Mouse (Mus musculus): ENCODE data around the gene Aoc3.
"Not testable (repeated sequence)": the region's sequence is repeated elsewhere in the genome, so short reads cannot be mapped to it uniquely, and the experiment has no call there.

Gene Aoc3

DNA sequence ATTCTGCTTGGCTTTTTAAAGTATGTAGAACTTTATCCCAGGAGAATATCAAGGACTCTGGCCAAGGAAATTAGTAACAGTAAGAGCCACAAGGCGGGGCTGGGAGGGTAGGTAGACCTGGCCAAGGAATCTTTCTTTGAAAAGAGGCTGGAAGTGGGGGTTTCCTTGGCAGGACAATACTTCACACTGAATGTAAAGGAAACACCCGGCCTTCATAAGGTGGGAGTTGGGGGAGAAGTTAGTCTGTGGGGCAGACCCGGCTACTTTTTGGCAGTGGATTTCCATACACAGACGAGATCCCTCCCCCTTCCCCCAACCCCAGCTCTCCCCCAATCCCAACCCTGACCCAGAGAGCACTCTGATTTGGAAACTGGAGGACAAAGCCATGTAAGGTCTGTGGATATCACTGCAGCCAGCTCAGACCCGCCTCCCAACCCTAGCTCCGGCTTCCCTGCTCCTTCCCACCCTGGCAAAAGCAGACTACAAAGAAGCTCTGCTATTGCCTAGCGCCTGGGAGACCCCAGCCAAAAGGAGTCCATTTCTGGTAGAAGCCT is at the start of gene Aoc3:
Aoc3 (plus strand) TSS at position 235 of the 554 bp plus-strand sequence.
- DNase-seq (ENCODE audit: low spot score in 2 of 2), result peak in 1 of 2 experiments; percentile 44

DNA sequence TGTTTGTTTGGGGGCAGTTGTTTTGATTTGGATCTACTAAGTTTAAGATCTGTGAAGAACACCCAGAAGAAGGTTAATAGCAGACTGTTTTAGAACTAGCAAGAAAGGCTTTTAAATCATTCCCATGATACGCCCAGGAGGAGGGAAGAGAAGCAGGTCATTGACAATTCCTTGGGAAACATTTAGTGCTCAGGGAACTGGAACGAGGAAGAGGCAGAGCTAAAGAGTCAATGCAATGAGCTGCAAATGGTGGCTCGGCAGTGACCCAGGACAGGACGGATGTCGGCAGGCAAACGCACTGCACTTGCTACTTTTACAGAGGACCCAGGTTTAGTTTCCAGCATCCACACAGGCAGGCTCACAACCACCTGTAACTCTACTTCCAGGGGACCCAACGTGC is 49.6 kb upstream of the Aoc3 start:
- DNase-seq (ENCODE audit: low spot score in 2 of 2), result no peak

DNA sequence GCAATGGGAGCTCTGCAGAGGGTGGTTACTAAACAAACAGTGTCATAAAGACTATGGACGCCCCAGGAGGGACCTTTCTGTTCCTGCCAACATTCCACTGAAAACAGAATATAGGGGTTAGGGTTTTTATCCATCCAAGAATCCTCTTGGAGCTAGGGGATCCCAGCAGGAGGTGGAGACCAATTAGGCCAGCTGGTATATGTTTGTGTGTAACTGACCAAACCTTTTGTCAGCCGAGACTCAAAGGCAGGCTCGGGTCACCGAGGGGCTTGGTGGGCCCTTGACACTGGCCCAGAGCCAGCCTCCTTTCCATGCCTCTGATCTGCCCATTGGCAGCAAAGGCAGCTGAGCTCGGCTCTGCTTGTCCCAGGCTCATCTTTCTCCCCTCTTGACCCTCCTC is 47.5 kb upstream of the Aoc3 start:
- no peak for DNase-seq (ENCODE audit: low spot score in 2 of 2)

- DNase-seq (ENCODE audit: low spot score in 2 of 2), result no peak
Measured at GRCm38 (mm10) chr11:101283805-101284204, 46.6 kb upstream of the Aoc3 start.

GRCm38 (mm10) chr11:101287306-101287705 is 43.1 kb upstream of the Aoc3 start:
- DNase-seq (ENCODE audit: low spot score in 2 of 2), result no peak

DNA sequence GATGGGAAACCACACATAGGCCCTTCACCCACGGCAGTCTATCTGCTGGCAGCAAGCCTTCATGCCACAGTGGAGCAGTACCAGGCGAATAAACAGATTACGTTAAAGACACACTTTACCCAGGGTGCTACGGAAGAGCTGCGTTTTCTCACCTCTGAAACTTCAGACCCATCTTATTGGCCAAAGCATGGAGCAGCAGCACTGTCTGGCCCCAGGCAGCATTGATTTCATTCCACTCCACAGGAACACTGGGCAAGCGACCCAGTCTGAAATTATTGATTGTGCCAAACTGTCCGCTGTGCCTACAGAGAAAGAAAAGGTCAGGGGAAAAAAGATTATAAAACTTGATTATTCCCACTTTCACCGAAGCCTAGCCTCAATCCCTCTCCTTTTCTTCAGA is 39.2 kb upstream of the Aoc3 start:
- DNase-seq (ENCODE audit: low spot score in 2 of 2), result no peak

DNA sequence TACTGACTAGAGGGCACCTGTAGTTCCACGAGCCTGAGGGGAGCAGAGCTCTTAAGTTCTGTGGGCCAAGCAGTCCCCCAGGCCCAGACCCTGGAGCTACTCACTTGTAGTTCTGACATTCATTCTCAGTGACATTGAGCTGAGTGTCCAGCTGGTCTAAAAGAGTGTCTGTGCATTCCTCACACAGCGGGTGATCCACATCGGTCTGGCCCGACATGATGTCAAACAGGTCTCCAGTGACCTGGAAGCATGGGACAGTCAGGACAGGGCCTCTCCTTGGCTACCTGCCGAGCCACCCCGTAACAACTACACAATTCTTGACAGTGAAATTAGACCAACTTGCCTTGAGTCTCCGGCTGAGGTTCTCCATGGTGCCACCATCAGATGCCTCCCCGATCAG is 35.2 kb upstream of the Aoc3 start:
- DNase-seq (ENCODE audit: low spot score in 2 of 2), result no peak

DNA sequence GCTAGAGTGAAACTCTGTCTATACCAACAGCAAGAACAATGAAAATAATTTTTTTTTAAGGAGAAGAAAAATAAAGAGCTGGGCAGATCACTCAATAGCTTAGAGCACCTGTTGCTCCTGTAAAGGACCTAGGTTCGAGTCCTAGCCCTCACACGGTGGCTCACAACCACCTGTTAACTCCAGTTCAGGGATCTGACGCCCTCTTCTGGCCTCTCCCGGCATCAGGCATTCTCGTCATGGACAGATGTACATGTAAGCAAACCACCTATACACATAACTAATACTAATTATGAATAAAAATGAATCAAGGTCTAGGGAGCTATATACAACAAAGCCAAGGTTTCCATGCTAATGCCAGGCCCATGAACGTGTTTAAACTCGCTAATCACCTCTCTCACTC is 29.5 kb upstream of the Aoc3 start:
- no peak for DNase-seq (ENCODE audit: low spot score in 2 of 2)

DNA sequence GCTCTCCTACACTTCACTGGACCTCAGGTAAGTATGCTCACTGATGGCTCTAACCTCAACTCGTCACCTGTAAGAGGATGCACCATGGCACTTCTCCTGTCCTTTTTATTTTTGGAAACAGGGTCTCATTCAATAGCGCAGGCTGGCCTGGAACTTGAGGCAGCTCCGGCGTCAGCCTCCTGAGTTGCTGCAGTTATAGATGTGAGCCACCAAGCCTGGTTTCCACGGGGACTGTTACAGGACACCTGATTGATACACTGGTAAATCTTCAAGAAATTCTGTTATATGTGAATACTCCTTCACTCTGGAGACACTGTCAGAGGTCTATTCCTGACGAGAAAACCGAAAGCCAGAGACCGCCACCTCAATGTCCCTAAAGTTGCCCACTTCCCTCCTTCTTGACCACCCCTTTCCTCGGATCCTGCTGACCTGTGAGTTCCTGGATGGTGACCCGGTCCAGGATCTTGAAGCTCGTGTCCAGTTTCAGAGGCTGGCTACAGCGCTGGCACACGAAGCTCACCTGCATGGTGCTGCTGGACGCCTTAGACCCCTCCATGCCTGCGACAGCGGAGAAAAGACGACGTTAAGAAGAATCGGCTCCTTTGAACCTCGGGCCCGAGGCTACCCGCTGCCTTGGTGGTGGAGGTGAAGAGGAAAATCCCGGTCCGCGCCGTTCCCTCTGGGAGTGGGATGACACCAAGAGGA is 29.0 kb upstream of the Aoc3 start:
- peak in 1 of 2 experiments; percentile 67 for DNase-seq (ENCODE audit: low spot score in 2 of 2)

DNA sequence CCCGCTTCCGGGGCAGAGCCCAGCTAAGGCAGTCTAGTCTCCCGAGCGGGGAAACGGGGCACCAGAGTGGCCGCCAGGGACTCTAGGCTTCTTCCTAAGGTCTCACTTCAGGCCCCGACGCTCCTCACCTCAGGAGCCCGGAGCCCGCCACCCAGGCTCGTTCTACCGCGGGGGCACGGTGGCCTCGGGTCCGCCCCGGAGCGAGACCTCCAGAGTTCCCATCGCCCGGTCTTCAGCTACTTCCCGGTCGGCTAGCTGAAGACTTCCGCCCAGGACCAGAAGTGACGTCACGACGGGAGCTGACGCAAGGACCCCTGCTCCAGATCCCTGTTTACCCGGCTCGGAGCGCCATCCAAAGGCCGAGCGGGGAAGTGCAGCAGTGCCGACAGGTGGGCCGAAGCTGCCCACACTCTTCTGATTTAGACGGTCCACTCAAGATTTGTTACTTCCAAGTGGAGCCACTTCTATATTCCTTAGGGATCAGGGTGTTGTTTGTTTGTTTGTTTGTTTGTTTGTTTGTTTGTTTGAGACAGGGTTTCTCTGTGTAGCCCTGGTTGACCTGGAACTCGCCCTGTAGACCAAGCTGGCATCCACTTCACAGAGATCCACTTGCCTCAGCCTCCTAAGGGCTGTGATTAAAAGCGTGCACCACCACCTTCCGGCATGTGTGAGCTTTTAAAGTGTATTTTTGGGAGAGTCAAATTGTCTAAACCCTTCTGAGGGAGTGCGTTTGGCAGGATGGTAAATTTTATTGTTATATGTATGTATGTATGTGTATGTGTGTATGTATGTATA is 28.2 kb upstream of the Aoc3 start, which contains the start of gene Becn1:
Becn1 (minus strand) TSS at position 283 of the 795 bp plus-strand sequence.
- DNase-seq (ENCODE audit: low spot score in 2 of 2), result peak; percentile 91 to 99

DNA sequence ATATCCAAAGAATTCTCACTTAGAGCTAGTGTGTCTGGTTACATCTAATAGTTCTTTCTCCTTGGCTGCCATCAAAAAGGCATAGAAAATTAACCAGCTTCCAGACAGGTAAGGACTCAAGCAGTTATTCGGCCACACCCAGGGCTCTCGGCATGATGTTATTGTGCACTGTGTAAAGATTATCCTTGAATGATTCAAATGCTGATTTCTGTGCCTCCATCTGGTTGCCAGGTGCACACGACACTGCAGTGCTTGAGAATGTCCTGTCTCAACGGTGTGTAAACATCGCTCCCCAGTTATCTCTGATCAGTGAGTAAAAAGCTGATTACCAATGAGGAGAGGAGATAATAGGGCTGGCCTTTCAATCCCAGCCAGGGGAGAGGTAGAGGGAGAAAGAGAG is 22.7 kb upstream of the Aoc3 start:
- DNase-seq (ENCODE audit: low spot score in 2 of 2), result no peak

GRCm38 (mm10) chr11:101311083-101311482 is 19.3 kb upstream of the Aoc3 start:
- DNase-seq (ENCODE audit: low spot score in 2 of 2), result no peak

GRCm38 (mm10) chr11:101312150-101312549 is 18.3 kb upstream of the Aoc3 start:
- no peak for DNase-seq (ENCODE audit: low spot score in 2 of 2)

DNA sequence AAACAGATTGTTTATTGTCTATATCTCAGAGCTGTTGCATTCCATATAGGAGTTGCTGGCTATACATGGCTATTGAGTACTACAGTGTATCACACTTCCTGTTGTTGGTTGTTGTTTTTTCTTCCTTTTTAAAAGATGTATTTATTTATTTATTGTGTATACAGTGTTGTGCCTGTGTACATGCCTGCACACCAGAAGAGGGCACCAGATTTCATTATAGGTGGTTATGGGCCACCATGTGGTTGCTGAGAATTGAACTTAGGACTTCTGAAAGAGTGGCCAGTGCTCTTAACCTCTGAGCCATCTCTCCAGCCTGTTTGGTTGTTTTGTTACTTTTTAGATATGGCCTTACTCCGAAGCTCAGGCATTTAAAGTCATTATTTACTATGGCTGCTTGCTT is 15.8 kb upstream of the Aoc3 start:
- no peak for DNase-seq (ENCODE audit: low spot score in 2 of 2)

DNA sequence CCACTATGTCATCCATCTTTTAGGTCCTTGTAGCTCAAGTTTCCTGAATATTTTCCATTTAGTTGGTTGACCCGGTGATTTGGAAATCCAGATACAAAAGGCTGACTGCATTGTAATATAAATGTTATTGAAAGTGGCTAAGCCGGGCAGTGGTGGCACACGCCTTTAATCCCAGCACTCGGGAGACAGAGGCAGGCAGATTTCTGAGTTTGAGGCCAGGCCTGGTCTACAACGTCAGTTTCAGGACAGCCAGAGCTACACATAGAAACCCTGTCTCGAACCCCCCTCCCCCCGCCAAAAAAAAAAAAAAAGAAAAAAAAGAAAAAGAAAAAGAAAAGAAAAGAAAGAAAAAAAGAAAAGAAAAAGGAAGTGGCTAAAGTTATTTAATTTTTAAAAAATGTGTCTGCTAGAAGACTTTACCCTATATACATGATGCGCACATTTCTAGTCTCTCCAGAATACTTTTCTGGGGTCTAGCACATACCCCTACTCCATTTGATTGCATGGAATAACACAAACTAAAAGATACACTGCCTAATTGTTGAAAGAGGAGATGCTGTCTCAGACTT is 15.2 kb upstream of the Aoc3 start:
- no peak for DNase-seq (ENCODE audit: low spot score in 2 of 2)

DNA sequence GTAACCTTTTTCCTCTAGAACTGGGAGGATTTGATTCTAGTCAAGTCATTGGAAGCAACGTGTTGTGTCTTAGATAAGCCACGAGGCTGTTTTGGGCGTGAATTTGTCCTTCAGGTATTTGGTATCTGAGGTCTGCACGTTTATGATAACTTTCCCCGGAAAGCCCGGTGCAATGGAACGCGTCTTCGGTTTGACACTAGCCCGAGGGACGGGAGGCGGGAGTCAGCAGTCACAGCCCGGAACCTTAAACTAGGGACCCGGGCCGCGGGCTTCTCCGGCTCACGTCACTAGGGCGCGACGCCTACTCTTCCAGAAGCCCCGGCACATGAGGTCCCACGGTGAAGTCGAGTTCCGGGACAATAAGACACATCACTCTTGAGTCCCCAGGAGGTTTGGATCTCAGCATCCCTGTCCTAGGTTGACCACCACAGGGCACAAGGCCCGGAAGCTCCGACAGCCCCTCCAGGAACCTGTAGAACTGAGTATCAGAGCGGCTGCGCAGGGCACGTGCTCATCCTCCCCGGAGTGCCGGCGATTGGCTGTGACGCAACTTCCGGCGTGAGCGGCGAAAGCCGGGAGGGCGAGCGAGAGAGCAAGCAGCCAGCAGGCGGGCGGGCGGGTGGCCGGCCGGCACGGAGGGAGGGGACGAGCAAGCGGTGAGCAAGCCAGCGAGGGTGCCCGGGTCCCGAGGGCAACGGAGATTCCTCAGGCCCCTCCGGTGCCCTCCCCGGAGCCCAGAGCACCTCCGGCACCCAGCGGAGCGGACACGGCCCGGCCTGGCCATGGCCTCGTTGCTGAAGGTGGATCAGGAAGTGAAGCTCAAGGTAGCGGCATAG is 14.5 kb upstream of the Aoc3 start, which contains the start of gene Psme3:
Psme3 (plus strand) TSS at position 549 of the 836 bp plus-strand sequence.
- DNase-seq (ENCODE audit: low spot score in 2 of 2), result peak; percentile 87 to 94

GRCm38 (mm10) chr11:101316501-101316917 is 13.9 kb upstream of the Aoc3 start:
- no peak for DNase-seq (ENCODE audit: low spot score in 2 of 2)

GRCm38 (mm10) chr11:101323609-101324008 is 6.8 kb upstream of the Aoc3 start:
- peak in 1 of 2 experiments; percentile 49 for DNase-seq (ENCODE audit: low spot score in 2 of 2)

- no peak for DNase-seq (ENCODE audit: low spot score in 2 of 2)
Measured at GRCm38 (mm10) chr11:101324763-101325162, 5.6 kb upstream of the Aoc3 start, which contains the start of gene Aoc2. Aoc2 (plus strand) TSS chr11:101325063.

GRCm38 (mm10) chr11:101325201-101325600 is 5.2 kb upstream of the Aoc3 start:
- not testable (repeated sequence) for DNase-seq (ENCODE audit: low spot score in 2 of 2)

- DNase-seq (ENCODE audit: low spot score in 2 of 2), result no peak
Measured at GRCm38 (mm10) chr11:101326147-101326546, 4.3 kb upstream of the Aoc3 start.

Measured in urinary bladder, postnatal 4 days (tissue).